Mouse (Mus musculus): ENCODE results near the gene Cryba2. TPM values are rescaled to one million over a fixed set of nuclear protein-coding genes. Genes with fewer than 3 reads are reported as not detected.

Gene Cryba2
- not detected in 2 replicates for polyA plus RNA-seq (2012; rRNA removed)

GRCm38 (mm10) chr1:74893134-74893855 is at the start of gene Cryba2:
Cryba2 (minus strand) TSS chr1:74893143.

DNA sequence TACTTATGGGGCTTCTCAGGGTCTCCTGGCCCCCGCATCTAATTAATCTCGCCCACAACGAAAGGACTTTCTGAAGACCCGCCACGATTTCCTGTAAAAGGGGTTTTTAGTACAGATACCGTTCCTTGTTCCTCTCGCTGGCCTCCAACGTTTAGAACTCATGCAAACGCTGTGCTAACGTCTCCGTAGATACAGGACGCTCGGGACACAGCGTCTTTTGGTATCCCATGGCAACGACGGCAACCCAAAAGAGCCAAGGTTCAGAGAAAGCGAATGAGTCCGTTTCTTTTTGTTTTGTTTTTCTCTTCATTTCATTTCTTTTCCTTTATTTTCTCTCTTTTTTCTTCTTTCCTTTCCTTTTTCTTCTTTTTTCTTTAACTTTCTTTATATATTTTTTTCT is 42.5 kb upstream of the Cryba2 start, which contains the start of gene Cfap65:
TSS of gene Cfap65 (minus strand) at position 198 of the 400 bp plus-strand sequence.

DNA sequence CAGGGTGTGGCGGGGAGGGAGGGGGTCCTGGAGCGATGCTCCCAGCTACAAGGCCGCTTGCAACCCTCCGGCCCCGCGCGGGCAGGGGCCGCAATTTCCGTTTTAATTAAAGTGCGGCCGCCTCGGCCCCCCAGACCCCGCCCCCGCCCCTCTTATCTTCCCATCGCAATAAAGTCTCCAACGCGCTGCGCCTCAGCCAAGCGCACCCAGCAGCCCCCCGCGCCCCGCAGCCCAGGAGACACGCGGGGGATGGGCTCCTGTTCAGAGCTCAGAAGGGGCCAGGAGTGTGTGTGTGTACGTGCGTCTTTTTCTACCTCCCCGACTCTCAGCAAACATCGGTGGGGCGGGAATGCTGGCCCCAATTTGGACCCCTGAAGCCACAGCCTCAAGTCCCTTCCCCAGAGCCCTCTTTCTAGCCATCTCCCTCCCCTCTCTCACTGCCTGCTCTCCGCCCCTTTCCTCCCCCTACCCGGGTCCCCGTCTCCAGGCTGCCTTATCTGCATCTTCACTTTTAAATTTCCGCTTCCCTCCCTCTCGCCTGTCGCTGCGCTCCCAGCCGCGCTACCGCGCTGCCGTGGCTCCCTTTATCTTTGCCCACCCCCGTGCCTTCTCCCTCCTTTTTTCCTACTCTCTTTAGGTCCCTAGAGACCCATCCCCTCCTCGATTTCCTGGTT is 7.4 kb downstream of the Cryba2 start, which contains the start of gene Fev:
TSS of gene Fev (minus strand) at position 51 of the 674 bp plus-strand sequence.

GRCm38 (mm10) chr1:74854306-74855056 is 38.5 kb downstream of the Cryba2 start, which contains the start of gene Cdk5r2:
Cdk5r2 (plus strand) TSS chr1:74854934.

Other genes starting within 250 kb of the Cryba2 start
- gene Ttll4, start 231.4 kb downstream of the Cryba2 start, polyA plus RNA-seq (2012; rRNA removed): 21.6 and 31.2 TPM in 2 replicates
- 14.9 and 15.1 TPM in 2 replicates for gene Cyp27a1, start 179.6 kb downstream of the Cryba2 start, polyA plus RNA-seq (2012; rRNA removed)
- 0.44 and 0.79 TPM in 2 replicates for gene Prkag3, start 143.9 kb downstream of the Cryba2 start, polyA plus RNA-seq (2012; rRNA removed)
- gene Wnt6, start 121.3 kb downstream of the Cryba2 start, polyA plus RNA-seq (2012; rRNA removed): 67.4 and 94.7 TPM in 2 replicates
- gene Wnt10a, start 101.6 kb downstream of the Cryba2 start, polyA plus RNA-seq (2012; rRNA removed): 2.8 and 4.3 TPM in 2 replicates
- 0.40 and 1.0 TPM in 2 replicates for gene Cdk5r2, start 38.2 kb downstream of the Cryba2 start, polyA plus RNA-seq (2012; rRNA removed)
- gene Fev, start 7.7 kb downstream of the Cryba2 start, polyA plus RNA-seq (2012; rRNA removed): not detected in 2 replicates
- 17.8 and 21.0 TPM in 2 replicates for gene Cfap65, start 42.5 kb upstream of the Cryba2 start, polyA plus RNA-seq (2012; rRNA removed)
- 154 and 177 TPM in 2 replicates for gene Ihh, start 58.5 kb upstream of the Cryba2 start, polyA plus RNA-seq (2012; rRNA removed)
- gene Nhej1, start 232.1 kb upstream of the Cryba2 start, polyA plus RNA-seq (2012; rRNA removed): 2.1 and 3.5 TPM in 2 replicates
- 3.9 and 5.1 TPM in 2 replicates for gene Slc23a3, start 240.7 kb upstream of the Cryba2 start, polyA plus RNA-seq (2012; rRNA removed)
- 64.3 and 75.8 TPM in 2 replicates for gene Cnppd1, start 249.6 kb upstream of the Cryba2 start, polyA plus RNA-seq (2012; rRNA removed)
- 186 and 202 TPM in 2 replicates for gene Retreg2, start 249.6 kb upstream of the Cryba2 start, polyA plus RNA-seq (2012; rRNA removed)

Measured in ovary, adult 2 months (tissue).